Mouse (Mus musculus) Muller cell, postnatal 12 days (primary cell): ENCODE results near the gene Ppp2r1b.
"Not testable (repeated sequence)": the region's sequence is repeated elsewhere in the genome, so short reads cannot be mapped to it uniquely, and the experiment has no call there.

Experiments used
- DNase-seq: peaks from one replicate; pipeline ENCODE4 v3.0.0-alpha.2; 2015; ENCODE audit errors: inconsistent ontology term

The Ppp2r1b gene

GRCm38 (mm10) chr9:50845081-50845480 is at the start of gene Ppp2r1b:
TSS of gene Ppp2r1b (plus strand) at chr9:50845301.
- no peak for DNase-seq

- DNase-seq: no peak
Observed at GRCm38 (mm10) chr9:50796776-50797175, 48.3 kb upstream of the Ppp2r1b start.

GRCm38 (mm10) chr9:50797641-50798040 is 47.5 kb upstream of the Ppp2r1b start:
- no peak for DNase-seq

GRCm38 (mm10) chr9:50798368-50798767 is 46.7 kb upstream of the Ppp2r1b start:
- no peak for DNase-seq

GRCm38 (mm10) chr9:50800985-50801384 is 44.1 kb upstream of the Ppp2r1b start:
- DNase-seq: peak; percentile 32

GRCm38 (mm10) chr9:50803055-50803671 is 41.9 kb upstream of the Ppp2r1b start:
- DNase-seq: no peak

GRCm38 (mm10) chr9:50808471-50808870 is 36.6 kb upstream of the Ppp2r1b start:
- DNase-seq: no peak

- DNase-seq: no peak
Observed at GRCm38 (mm10) chr9:50809146-50809545, 36.0 kb upstream of the Ppp2r1b start.

GRCm38 (mm10) chr9:50811187-50811586 is 33.9 kb upstream of the Ppp2r1b start:
- DNase-seq: no peak

- no peak for DNase-seq
Observed at GRCm38 (mm10) chr9:50811746-50812145, 33.4 kb upstream of the Ppp2r1b start.

GRCm38 (mm10) chr9:50813796-50814195 is 31.3 kb upstream of the Ppp2r1b start:
- no peak for DNase-seq

GRCm38 (mm10) chr9:50815666-50816065 is 29.4 kb upstream of the Ppp2r1b start:
- DNase-seq: no peak

GRCm38 (mm10) chr9:50816512-50816911 is 28.6 kb upstream of the Ppp2r1b start:
- DNase-seq: no peak

GRCm38 (mm10) chr9:50818050-50818449 is 27.1 kb upstream of the Ppp2r1b start:
- no peak for DNase-seq

GRCm38 (mm10) chr9:50819716-50820115 is 25.4 kb upstream of the Ppp2r1b start:
- no peak for DNase-seq

GRCm38 (mm10) chr9:50821651-50822050 is 23.4 kb upstream of the Ppp2r1b start:
- DNase-seq: no peak

GRCm38 (mm10) chr9:50822216-50822615 is 22.9 kb upstream of the Ppp2r1b start:
- DNase-seq: no peak

- DNase-seq: no peak
Observed at GRCm38 (mm10) chr9:50823779-50824453, 21.2 kb upstream of the Ppp2r1b start.

GRCm38 (mm10) chr9:50831514-50831913 is 13.6 kb upstream of the Ppp2r1b start:
- DNase-seq: no peak

- DNase-seq: no peak
Observed at GRCm38 (mm10) chr9:50832162-50832561, 12.9 kb upstream of the Ppp2r1b start.

- DNase-seq: not testable (repeated sequence)
Observed at GRCm38 (mm10) chr9:50832582-50832981, 12.5 kb upstream of the Ppp2r1b start.

GRCm38 (mm10) chr9:50833786-50834185 is 11.3 kb upstream of the Ppp2r1b start:
- DNase-seq: no peak

GRCm38 (mm10) chr9:50835068-50835705 is 9.9 kb upstream of the Ppp2r1b start:
- no peak for DNase-seq
